Mouse (Mus musculus): Measurements from ENCODE around the gene Tas2r138.

Tas2r138 gene

DNA sequence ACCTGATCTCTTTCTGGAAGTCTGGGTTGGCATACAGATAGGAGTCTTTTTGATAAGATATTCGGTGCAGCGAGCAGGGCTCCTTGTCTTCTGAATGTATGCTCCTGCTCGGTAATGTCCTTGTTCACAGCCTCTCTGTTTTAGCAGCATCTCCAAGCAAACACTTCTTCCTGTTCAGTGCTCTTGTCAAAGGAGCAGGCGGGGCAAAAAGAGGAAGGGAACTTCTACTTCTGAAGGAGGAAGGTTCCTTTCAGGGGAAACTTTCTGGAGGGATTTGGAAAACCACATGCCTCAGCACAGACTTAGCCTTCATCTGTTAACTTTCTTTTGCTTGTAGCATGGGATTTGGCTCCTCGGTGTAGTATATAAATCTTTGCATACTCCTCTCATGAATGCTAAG, 27.5 kb downstream of the Tas2r138 start, which contains the start of gene Clec5a:
Gene Clec5a, minus strand, starts transcription at position 177 of the 400 bp plus-strand sequence.
- TF ChIP-seq GATA4 (IDR thresholded peaks at IDR 0.05; ENCODE audit: insufficient replicate concordance, low read length), result no peak

DNA sequence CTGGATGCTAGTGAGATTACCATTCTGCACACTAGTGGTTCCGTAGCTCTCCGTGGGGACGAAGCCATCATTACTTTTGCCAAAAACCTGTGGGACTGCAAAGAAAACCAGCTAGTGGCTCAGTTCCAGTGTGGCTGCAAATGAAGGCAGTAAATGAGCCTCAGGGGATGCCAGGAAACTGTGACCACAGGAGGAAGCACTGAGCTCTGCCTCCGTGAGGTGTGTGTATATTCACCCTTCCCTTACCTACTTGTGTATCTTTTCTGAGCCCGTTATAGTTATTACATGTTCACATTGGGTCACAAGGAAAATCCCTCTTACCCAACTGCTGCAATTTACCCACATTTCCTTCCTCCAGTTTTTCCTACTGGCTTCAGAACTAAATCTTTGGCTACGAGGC, 28.8 kb downstream of the Tas2r138 start:
- no peak for TF ChIP-seq GATA4 (IDR thresholded peaks at IDR 0.05; ENCODE audit: insufficient replicate concordance, low read length)

DNA sequence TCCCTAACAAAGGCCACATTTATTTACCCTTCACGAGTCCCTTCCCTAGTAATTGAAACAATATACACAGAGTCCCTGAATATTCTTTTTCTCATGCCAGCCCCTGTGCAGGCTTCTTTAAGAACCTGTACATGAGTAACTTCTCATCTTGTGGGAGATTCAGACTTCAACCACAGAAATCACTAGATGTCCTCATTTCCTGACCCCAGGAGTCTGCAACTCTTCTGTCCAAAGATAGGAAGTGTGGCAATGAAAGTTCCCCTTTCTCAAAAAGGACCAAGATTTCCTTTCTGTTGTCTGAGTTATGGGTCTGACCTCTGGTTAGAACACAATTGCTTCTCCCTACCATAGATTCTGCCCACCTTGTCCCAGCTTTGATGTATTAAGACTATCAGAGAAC, 36.8 kb downstream of the Tas2r138 start:
- no peak for TF ChIP-seq GATA4 (IDR thresholded peaks at IDR 0.05; ENCODE audit: insufficient replicate concordance, low read length)

DNA sequence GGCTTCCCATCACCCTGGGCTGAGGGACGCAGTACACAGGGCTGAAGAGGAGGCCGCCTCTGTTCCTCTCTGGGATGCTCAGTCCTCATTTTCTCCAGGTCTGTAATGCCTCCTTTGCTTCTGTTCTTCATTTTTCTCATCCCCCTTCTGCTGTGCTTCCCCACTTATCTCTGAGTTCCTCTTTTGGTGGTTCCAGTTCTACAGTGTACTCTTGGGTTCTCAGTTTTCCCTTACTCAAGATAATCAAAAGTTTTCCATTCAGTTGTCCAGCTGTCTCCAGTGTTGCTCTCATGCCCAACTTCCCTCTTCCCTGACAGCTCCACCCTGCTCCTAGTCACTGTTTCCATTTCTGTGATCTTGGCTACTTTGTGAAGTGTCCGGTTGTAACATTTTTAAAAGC, 39.5 kb downstream of the Tas2r138 start:
- no peak for TF ChIP-seq GATA4 (IDR thresholded peaks at IDR 0.05; ENCODE audit: insufficient replicate concordance, low read length)

DNA sequence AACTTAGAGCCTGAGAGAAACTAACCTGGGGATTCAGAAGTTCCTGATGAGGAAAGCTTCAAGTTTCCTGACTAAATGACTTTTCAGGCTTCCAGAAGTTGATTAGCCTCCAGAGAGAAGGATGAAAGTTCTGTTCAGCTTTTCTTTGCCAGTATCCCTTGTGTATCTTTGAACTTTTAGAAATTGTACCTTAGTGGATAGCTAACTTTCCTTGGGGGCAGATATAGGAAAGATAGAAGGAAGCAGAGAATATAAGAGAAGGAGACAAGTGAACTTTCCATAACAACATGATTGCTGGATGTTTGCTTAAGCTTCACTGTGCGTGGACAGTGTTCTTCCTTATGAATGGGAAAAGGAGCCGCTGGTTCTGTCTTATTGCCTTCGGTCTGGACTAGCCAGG, 43.9 kb downstream of the Tas2r138 start, which contains the start of gene Olfr460:
Gene Olfr460, plus strand, starts transcription at position 301 of the 400 bp plus-strand sequence.
- no peak for TF ChIP-seq GATA4 (IDR thresholded peaks at IDR 0.05; ENCODE audit: insufficient replicate concordance, low read length)
